Mouse (Mus musculus) neural tube, embryonic 15.5 days (tissue): ENCODE results near the gene Pde7b. TPM values are rescaled to one million over a fixed set of nuclear protein-coding genes. Genes with fewer than 3 reads are reported as not detected.
A peak's percentile ranks its signal among the peaks of the same experiment; 100 is the strongest.

ENCODE experiments used
- ATAC-seq: fragments of 200-750 bp; cut with Nextera tagmentation; 2 replicates; pipeline ENCODE4 v1.8.0; 2017; ENCODE audit warnings: mild to moderate bottlenecking, moderate TSS enrichment, moderate library complexity; ENCODE audit not compliant: low FRiP score
- H3K27ac ChIP-seq: fragments of 300-500 bp; sonication (generic); replicated peaks from 2 replicates; pipeline ENCODE4 v1.5.1; 2015; ENCODE audit warnings: mild to moderate bottlenecking, inconsistent platforms
- H3K27me3 ChIP-seq: fragments of 300-500 bp; sonication (generic); replicated peaks from 2 replicates; pipeline ENCODE4 v1.6.1; 2015; ENCODE audit warnings: inconsistent platforms
- H3K36me3 ChIP-seq: fragments of 300-500 bp; sonication (generic); 2 replicates; pipeline ENCODE4 v1.6.1; 2015; ENCODE audit warnings: inconsistent platforms
- H3K4me1 ChIP-seq: fragments of 300-500 bp; sonication (generic); 2 replicates; pipeline ENCODE4 v1.6.1; 2015; ENCODE audit warnings: inconsistent platforms
- H3K4me2 ChIP-seq: fragments of 300-500 bp; sonication (generic); 2 replicates; pipeline ENCODE4 v1.6.1; 2015; ENCODE audit warnings: inconsistent platforms, mild to moderate bottlenecking, moderate library complexity
- H3K4me3 ChIP-seq: fragments of 300-500 bp; sonication (generic); replicated peaks from 2 replicates; pipeline ENCODE4 v1.5.1; 2015; ENCODE audit warnings: mild to moderate bottlenecking, inconsistent platforms
- H3K9ac ChIP-seq: fragments of 300-500 bp; sonication (generic); replicated peaks from 2 replicates; pipeline ENCODE4 v1.6.1; 2015; ENCODE audit warnings: mild to moderate bottlenecking, inconsistent platforms
- H3K9me3 ChIP-seq: fragments of 300-500 bp; sonication (generic); replicated peaks from 2 replicates; pipeline ENCODE4 v1.6.1; 2016; ENCODE audit warnings: inconsistent platforms
- WGBS: fragments of 180-500 bp; shearing (Covaris S2); methylation state at CpG from one replicate; pipeline ENCODE4 v1.1.7; 2015; ENCODE audit warnings: mixed read lengths; 5-methylcytosine and 5-hydroxymethylcytosine counted together
- polyA plus RNA-seq: library from polyadenylated mRNA; unstranded; fragments of >200 nt; fragmentation: Nextera tagmentation; extraction: Ambion mirVana; gene quantifications from 2 replicates; pipeline ENCODE4 v1.2.1, GENCODE M21; 2015

The Pde7b gene
- polyA plus RNA-seq, 1 experiment from 2014 or later, result 3.9 TPM

DNA sequence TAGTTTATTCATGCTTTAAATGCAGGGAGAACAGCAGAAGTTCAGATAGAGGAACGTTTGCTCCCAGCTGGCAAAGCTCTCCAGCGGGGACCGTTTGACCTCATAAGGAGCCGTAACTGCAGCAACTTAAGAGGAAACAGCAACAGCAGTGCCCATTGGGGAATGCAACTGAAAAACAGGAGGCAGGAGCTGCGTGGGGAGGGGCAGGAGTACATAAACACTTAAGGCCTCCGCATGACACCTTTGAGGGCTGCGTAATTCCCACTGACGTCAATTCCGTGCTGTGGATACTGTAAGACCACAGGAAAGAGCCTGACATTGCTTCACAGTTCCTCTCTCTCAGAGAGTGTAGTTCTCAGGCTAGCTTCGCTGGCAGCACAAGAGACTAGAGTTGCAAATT is 219.4 kb downstream of the Pde7b start:
- H3K27me3 ChIP-seq, result no peaks in the 10 kb centered on the region
- H3K4me3 ChIP-seq, result no peak overlapping the region
- H3K4me2 ChIP-seq, result no peak overlapping the region
- no peak overlapping the region for H3K27ac ChIP-seq
- H3K9me3 ChIP-seq, result no peaks in the 10 kb centered on the region
- no peak for ATAC-seq
- H3K36me3 ChIP-seq, result no peaks in the 10 kb centered on the region
- H3K9ac ChIP-seq, result no peak overlapping the region
- H3K4me1 ChIP-seq, result no peaks in the 10 kb centered on the region
- WGBS, result 73% methylated on average over 10 of the region's 10 CpGs

DNA sequence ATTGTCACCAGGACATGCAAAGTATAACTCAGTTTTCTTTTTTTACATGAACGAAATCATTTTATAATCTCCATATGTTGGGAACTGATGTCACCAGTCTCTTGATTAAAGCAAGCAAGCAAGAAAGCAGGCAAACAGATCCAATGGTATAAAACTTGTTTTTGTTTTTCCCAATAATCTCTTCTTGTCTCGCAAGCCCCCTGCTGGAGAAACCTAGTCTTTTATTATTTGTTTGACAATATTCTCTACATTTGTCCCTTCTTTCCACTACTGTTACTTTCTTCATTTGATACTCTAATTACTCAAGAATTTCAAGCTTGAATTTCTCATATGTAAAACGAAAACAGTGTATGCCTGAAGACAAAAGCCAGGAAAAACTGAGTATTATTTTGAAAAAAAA is 220.1 kb downstream of the Pde7b start:
- Histone ChIP-seq H3K36me3 (no peaks in the 10 kb centered on the region), H3K4me1 (no peaks in the 10 kb centered on the region), H3K4me3 (no peak overlapping the region), H3K9me3 (no peaks in the 10 kb centered on the region), H3K27me3 (no peaks in the 10 kb centered on the region), H3K9ac (no peak overlapping the region), H3K27ac (no peak overlapping the region), H3K4me2 (no peak overlapping the region)
- 93% methylated on average over 3 of the region's 3 CpGs for WGBS
- ATAC-seq, result no peak

DNA sequence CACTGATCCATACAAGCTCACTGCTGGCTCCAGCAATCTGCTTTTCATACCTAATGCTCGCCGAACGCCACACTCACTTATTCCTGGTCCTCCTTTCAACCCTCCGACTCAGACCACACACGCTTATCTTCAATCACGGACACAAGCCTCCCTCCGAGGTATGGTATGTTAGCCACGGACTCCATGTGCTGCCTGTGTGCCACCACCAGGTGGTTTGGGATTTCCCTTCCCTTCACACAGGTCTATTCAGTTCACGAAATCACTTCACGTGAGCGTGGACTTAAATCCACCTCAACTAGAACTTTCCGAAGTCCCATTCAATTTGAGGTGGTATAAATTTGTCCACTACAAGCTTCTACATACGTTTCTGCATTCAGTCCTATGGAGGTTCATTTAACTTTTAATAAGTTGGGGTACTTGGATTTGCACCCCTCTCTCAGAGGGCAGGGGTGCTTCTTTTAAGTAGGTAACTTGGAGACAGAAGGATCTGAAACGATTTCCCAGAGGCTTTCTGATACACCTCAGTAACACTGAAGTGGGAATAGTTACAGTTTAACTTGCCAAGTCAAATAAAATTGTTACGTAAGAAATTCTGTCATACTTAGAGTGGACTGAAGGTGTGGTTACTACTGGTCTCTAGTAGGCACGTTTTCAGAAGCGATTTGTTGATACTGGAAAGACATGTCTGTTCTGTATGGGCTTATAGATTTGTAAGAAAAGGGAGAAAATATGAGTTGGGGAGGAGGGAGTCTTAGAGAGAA is 221.4 kb downstream of the Pde7b start:
- no peak overlapping the region for H3K4me2 ChIP-seq
- no peaks in the 10 kb centered on the region for H3K36me3 ChIP-seq
- H3K4me3 ChIP-seq, result no peak overlapping the region
- no peak overlapping the region for H3K9ac ChIP-seq
- H3K27me3 ChIP-seq, result no peaks in the 10 kb centered on the region
- no peaks in the 10 kb centered on the region for H3K9me3 ChIP-seq
- H3K27ac ChIP-seq, result no peak overlapping the region
- 93% methylated on average over 17 of the region's 17 CpGs for WGBS
- no peak for ATAC-seq
- H3K4me1 ChIP-seq, result no peaks in the 10 kb centered on the region

DNA sequence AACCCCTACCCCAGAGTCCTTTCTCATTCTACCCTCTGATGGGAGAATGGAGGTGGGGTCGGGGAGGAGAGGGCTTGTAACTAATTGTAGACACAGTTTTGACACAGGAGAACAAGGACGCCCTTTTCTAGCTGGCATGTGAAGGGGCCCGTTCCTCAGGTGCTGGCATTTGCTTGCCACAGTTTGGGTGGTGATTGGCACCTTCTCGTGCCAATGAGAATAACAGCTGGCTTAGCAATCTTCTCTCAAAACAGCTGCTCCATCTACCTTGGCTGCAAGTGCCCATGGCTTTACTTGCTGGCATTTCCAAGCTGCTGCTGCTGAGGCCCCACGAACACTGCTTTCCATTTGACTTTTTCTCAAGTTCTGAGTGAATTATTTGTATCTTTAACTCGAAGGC is 223.7 kb downstream of the Pde7b start:
- H3K27me3 ChIP-seq, result no peaks in the 10 kb centered on the region
- WGBS, result 80% methylated on average over 6 of the region's 6 CpGs

DNA sequence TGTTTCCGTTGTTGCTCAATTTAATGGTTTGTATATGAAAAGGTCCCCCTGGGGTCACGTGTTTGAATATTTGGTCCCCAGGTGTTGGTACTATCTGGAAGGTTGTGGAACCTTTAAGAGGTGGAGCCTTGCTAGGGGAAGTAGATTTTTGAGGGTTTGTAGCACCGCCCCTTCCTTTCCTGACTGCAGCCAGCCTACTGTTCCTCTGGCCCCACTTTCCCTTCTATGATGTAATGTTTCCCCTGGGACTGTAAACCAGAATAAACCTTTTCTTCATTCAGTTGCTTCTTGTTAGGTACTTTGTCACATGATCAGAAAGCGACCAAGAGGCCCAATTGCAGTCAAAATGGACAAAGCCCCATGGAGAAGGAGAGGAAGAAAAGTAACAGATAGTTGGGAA is 229.8 kb downstream of the Pde7b start:
- no peaks in the 10 kb centered on the region for H3K36me3 ChIP-seq
- 92% methylated on average over 4 of the region's 4 CpGs for WGBS
- ATAC-seq, result no peak
- H3K9me3 ChIP-seq, result no peaks in the 10 kb centered on the region
- H3K27me3 ChIP-seq, result no peaks in the 10 kb centered on the region
- H3K4me3 ChIP-seq, result no peak overlapping the region
- H3K4me2 ChIP-seq, result no peak overlapping the region
- H3K9ac ChIP-seq, result no peak overlapping the region
- H3K27ac ChIP-seq, result no peak overlapping the region
- peaks cover 7% of the 10 kb centered on the region; the same call in 1 of the 2 replicates for H3K4me1 ChIP-seq

More for the DNA sequence above, 223.7 kb downstream of the Pde7b start:
- H3K27ac ChIP-seq, result no peak overlapping the region
- H3K9me3 ChIP-seq, result no peaks in the 10 kb centered on the region
- H3K36me3 ChIP-seq, result no peaks in the 10 kb centered on the region
- no peak overlapping the region for H3K9ac ChIP-seq
- H3K4me2 ChIP-seq, result no peak overlapping the region
- no peaks in the 10 kb centered on the region for H3K4me1 ChIP-seq
- ATAC-seq, result no peak
- no peak overlapping the region for H3K4me3 ChIP-seq

DNA sequence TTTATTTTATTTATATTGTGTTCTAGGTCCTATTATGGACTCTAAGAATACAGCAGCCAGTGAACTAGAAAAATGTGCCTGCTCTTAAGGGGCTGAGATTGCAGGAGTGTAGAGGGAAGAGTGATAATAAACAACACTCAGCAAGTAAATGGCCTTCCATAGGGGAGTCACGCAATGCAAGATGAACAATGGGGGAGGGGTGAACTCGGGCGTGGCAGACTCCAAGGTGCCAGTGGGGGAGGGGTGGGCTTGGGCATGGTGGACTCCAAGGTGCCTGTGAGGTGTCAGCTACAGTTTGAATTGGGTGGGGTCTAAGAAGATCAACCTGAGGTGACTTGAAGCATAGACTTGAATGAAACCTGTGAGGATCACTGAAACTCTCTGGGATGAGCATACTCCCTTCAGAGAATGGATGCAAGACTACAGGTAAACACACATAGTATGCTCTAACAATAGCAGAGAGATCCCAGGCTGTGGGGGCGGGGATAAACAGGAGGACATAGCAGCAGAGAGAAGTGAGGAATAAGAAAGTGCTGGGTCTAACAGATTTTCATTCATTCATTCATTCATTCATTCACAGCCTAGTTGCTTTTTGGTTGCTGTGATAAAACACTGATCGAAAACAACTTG is 230.9 kb downstream of the Pde7b start:
- Histone ChIP-seq H3K4me3 (no peak overlapping the region), H3K4me2 (no peak overlapping the region), H3K36me3 (no peaks in the 10 kb centered on the region), H3K4me1 (peaks cover 7% of the 10 kb centered on the region; the same call in 1 of the 2 replicates), H3K27ac (no peak overlapping the region), H3K27me3 (no peaks in the 10 kb centered on the region), H3K9ac (no peak overlapping the region), H3K9me3 (no peaks in the 10 kb centered on the region)
- no peak for ATAC-seq
- WGBS, result 72% methylated on average over 5 of the region's 5 CpGs

DNA sequence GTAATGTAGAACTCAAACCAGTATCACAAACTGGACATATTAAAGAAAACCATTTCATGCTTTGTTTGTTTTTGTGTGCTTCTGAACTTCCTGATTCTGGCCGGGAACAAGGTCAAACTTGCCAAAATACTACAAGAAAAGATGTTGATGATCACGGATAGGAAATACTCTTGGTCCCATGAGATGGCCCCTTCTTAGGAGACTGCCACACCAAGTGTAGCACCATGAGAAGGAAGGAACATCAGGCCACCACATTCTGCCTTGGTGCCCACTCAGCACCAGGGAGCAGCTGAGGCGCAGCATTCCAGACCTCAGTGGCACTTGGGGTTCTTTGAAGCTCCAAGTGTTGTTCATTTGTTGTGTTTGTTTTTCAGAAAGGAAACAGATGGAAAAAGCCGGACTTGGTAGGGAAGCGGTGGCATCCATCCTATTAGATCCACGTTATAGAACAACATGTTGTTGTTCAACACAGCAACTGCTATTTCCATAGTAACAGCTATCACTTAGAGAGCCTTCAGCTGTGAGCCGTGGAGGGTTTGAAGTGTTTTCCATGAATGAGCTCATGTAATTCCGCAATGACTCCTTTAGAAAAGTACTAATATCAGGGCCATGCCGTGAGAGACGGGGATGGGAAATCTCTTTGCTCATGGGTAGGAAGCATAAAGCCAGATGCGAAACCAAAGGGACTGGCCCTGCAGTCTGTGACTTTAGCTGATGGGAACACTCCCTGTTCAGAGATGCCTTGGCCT is 232.5 kb downstream of the Pde7b start:
- WGBS, result 63% methylated on average over 11 of the region's 11 CpGs
- no peak overlapping the region for H3K9ac ChIP-seq
- H3K4me1 ChIP-seq, result peaks cover 7% of the 10 kb centered on the region; the same call in 1 of the 2 replicates
- H3K4me3 ChIP-seq, result no peak overlapping the region
- ATAC-seq, result peak; percentile 41
- no peaks in the 10 kb centered on the region for H3K36me3 ChIP-seq
- no peaks in the 10 kb centered on the region for H3K27me3 ChIP-seq
- H3K27ac ChIP-seq, result 0 out of 2 replicates have a peak overlapping the region, but pooled peaks have one; percentile 20
- no peak overlapping the region for H3K4me2 ChIP-seq
- H3K9me3 ChIP-seq, result no peaks in the 10 kb centered on the region

GRCm38 (mm10) chr10:20490775-20491174 is 234.1 kb downstream of the Pde7b start:
- Histone ChIP-seq H3K27ac (no peak overlapping the region), H3K27me3 (no peaks in the 10 kb centered on the region), H3K4me3 (no peak overlapping the region), H3K4me1 (peaks cover 7% of the 10 kb centered on the region; the same call in 1 of the 2 replicates), H3K4me2 (no peak overlapping the region), H3K36me3 (no peaks in the 10 kb centered on the region), H3K9ac (no peak overlapping the region), H3K9me3 (no peaks in the 10 kb centered on the region)
- 35% methylated on average over 1 of the region's 1 CpGs for WGBS
- ATAC-seq, result no peak

- Histone ChIP-seq H3K27ac (no peak overlapping the region), H3K9me3 (no peaks in the 10 kb centered on the region), H3K9ac (no peak overlapping the region), H3K4me1 (peaks cover 7% of the 10 kb centered on the region; the same call in 1 of the 2 replicates), H3K4me3 (no peak overlapping the region), H3K4me2 (no peak overlapping the region), H3K27me3 (no peaks in the 10 kb centered on the region), H3K36me3 (no peaks in the 10 kb centered on the region)
- no peak for ATAC-seq
- 83% methylated on average over 8 of the region's 8 CpGs for WGBS
Measured at GRCm38 (mm10) chr10:20490281-20490680, 234.6 kb downstream of the Pde7b start.

GRCm38 (mm10) chr10:20486461-20487253 is 238.2 kb downstream of the Pde7b start:
- WGBS, result 82% methylated on average over 19 of the region's 19 CpGs
- Histone ChIP-seq H3K27ac (no peak overlapping the region), H3K4me1 (no peaks in the 10 kb centered on the region), H3K27me3 (no peaks in the 10 kb centered on the region), H3K9me3 (no peaks in the 10 kb centered on the region), H3K4me3 (no peak overlapping the region), H3K9ac (no peak overlapping the region), H3K36me3 (no peaks in the 10 kb centered on the region), H3K4me2 (no peak overlapping the region)
- no peak for ATAC-seq

DNA sequence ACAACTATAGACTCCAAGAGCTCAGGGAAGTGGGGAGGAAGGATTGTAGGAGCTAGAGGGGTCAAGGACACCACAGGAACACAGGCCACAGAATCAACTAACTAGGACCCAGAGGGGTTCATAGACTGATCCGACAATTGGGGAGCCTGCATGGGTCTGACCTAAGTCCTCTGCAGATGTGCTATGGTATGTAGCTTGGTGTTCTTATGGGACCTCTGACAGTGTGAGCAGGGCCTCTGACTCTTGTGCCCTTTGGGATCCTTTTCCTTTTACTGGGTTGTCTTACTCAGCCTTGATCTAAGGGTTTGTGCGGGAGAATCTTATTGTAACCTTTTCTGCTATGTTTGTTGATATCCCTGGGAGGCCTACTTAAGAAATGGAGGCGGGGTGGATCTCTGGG is 239.1 kb downstream of the Pde7b start:
- WGBS, result 79% methylated on average over 3 of the region's 3 CpGs

More for the DNA sequence above, 239.1 kb downstream of the Pde7b start:
- ATAC-seq, result no peak
- Histone ChIP-seq H3K9ac (no peak overlapping the region), H3K9me3 (no peaks in the 10 kb centered on the region), H3K4me2 (no peak overlapping the region), H3K4me1 (no peaks in the 10 kb centered on the region), H3K36me3 (no peaks in the 10 kb centered on the region), H3K4me3 (no peak overlapping the region), H3K27me3 (no peaks in the 10 kb centered on the region), H3K27ac (no peak overlapping the region)
